Mouse (Mus musculus): Measurements from ENCODE around the gene Them4.

- no peak for TF ChIP-seq USF1 (IDR thresholded peaks at IDR 0.05; ENCODE audit: low read depth)
- no peak for TF ChIP-seq CTCF (IDR thresholded peaks at IDR 0.05; ENCODE audit: control insufficient read depth, insufficient read depth, insufficient read length)
- no peak for TF ChIP-seq FOSL1 (IDR thresholded peaks at IDR 0.05; ENCODE audit: insufficient read depth, low read length, poor library complexity, severe bottlenecking)
- TF ChIP-seq CEBPB (IDR thresholded peaks at IDR 0.05; ENCODE audit: low read depth): no peak
- no peak for TF ChIP-seq MYOG (IDR thresholded peaks at IDR 0.05; ENCODE audit: control insufficient read depth, extremely low read depth, insufficient read length)
Observed at GRCm38 (mm10) chr3:94360812-94361211, 50.9 kb downstream of the Them4 start.
